Mouse (Mus musculus): Measurements from ENCODE around the gene Acacb.

Acacb gene

GRCm38 (mm10) chr5:114268646-114269045, 122.3 kb downstream of the Acacb start:
- DNase-seq (ENCODE audit: low spot score in 2 of 2), result no peak

- no peak for DNase-seq (ENCODE audit: low spot score in 2 of 2)
These were observed 123.2 kb downstream of the Acacb start for GRCm38 (mm10) chr5:114269499-114269898.

- DNase-seq (ENCODE audit: low spot score in 2 of 2), result no peak
These were observed 123.6 kb downstream of the Acacb start for GRCm38 (mm10) chr5:114269984-114270383.

- no peak for DNase-seq (ENCODE audit: low spot score in 2 of 2)
These were observed 127.5 kb downstream of the Acacb start, which contains the start of gene Foxn4 for GRCm38 (mm10) chr5:114273693-114274402. TSS of gene Foxn4 (minus strand) at chr5:114273807.

- no peak for DNase-seq (ENCODE audit: low spot score in 2 of 2)
These were observed 129.0 kb downstream of the Acacb start for GRCm38 (mm10) chr5:114275339-114275738.

GRCm38 (mm10) chr5:114275991-114276390, 129.7 kb downstream of the Acacb start:
- DNase-seq (ENCODE audit: low spot score in 2 of 2), result no peak

- DNase-seq (ENCODE audit: low spot score in 2 of 2), result no peak
These were observed 133.2 kb downstream of the Acacb start for GRCm38 (mm10) chr5:114279382-114280143.

- DNase-seq (ENCODE audit: low spot score in 2 of 2), result no peak
These were observed 136.0 kb downstream of the Acacb start for GRCm38 (mm10) chr5:114282346-114282745.

- no peak for DNase-seq (ENCODE audit: low spot score in 2 of 2)
These were observed 138.5 kb downstream of the Acacb start for GRCm38 (mm10) chr5:114284604-114285397.

- no peak for DNase-seq (ENCODE audit: low spot score in 2 of 2)
These were observed 139.0 kb downstream of the Acacb start for GRCm38 (mm10) chr5:114285398-114285700.

GRCm38 (mm10) chr5:114286102-114286501, 139.8 kb downstream of the Acacb start:
- no peak for DNase-seq (ENCODE audit: low spot score in 2 of 2)

GRCm38 (mm10) chr5:114286872-114287571, 140.7 kb downstream of the Acacb start:
- no peak for DNase-seq (ENCODE audit: low spot score in 2 of 2)

- no peak for DNase-seq (ENCODE audit: low spot score in 2 of 2)
These were observed 142.1 kb downstream of the Acacb start for GRCm38 (mm10) chr5:114288396-114288795.

GRCm38 (mm10) chr5:114288874-114289273, 142.5 kb downstream of the Acacb start, which contains the start of gene Myo1h:
TSS of gene Myo1h (plus strand) at chr5:114289166.
- no peak for DNase-seq (ENCODE audit: low spot score in 2 of 2)

GRCm38 (mm10) chr5:114290004-114290403, 143.7 kb downstream of the Acacb start:
- no peak for DNase-seq (ENCODE audit: low spot score in 2 of 2)

GRCm38 (mm10) chr5:114296693-114297631, 150.6 kb downstream of the Acacb start:
- DNase-seq (ENCODE audit: low spot score in 2 of 2), result no peak

- no peak for DNase-seq (ENCODE audit: low spot score in 2 of 2)
These were observed 152.0 kb downstream of the Acacb start for GRCm38 (mm10) chr5:114298212-114298894.

GRCm38 (mm10) chr5:114299156-114299855, 153.0 kb downstream of the Acacb start:
- DNase-seq (ENCODE audit: low spot score in 2 of 2), result no peak

GRCm38 (mm10) chr5:114299883-114300610, 153.7 kb downstream of the Acacb start:
- no peak for DNase-seq (ENCODE audit: low spot score in 2 of 2)
